Mouse (Mus musculus) E14TG2a.4 (cell line): Measurements from ENCODE around the gene Heatr5a.

Experiments
- H3K27me3 ChIP-seq: 2 replicates; pipeline ENCODE4 v1.6.1; 2014; ENCODE audit warnings: low read length, control low read depth; ENCODE audit not compliant: insufficient read depth
- H3K36me3 ChIP-seq: 2 replicates; pipeline ENCODE4 v1.6.1; 2014; ENCODE audit warnings: low read length, control low read depth; ENCODE audit not compliant: insufficient read depth
- H3K4me1 ChIP-seq: replicated peaks from 2 replicates; pipeline ENCODE4 v1.6.1; 2014; ENCODE audit warnings: low read depth, low read length, control low read depth
- H3K4me3 ChIP-seq: replicated peaks from 2 replicates; pipeline ENCODE4 v1.5.1; 2014; ENCODE audit warnings: mild to moderate bottlenecking, low read length
- H3K9me3 ChIP-seq: 2 replicates; pipeline ENCODE4 v1.6.1; 2014; ENCODE audit warnings: low read length, control low read depth
- CTCF ChIP-seq: conservative IDR thresholded peaks from 2 replicates; pipeline ENCODE4 v1.5.1; 2014; ENCODE audit warnings: low read length
- NANOG ChIP-seq: IDR thresholded peaks from 2 replicates; pipeline ENCODE4 v1.6.1; 2014; ENCODE audit warnings: borderline replicate concordance, low read length, mixed read lengths
- POU5F1 ChIP-seq: IDR thresholded peaks from 2 replicates; pipeline ENCODE4 v1.6.1; 2014; ENCODE audit warnings: low read length, borderline replicate concordance

Gene Heatr5a

GRCm38 (mm10) chr12:51957626-51958025 is 13.5 kb downstream of the Heatr5a start:
- Histone ChIP-seq H3K27me3 (no peaks in the 10 kb centered on the region), H3K9me3 (no peaks in the 10 kb centered on the region), H3K4me3 (no peak overlapping the region), H3K4me1 (peaks cover 4% of the 10 kb centered on the region; the same call in 1 of the 2 replicates), H3K36me3 (peaks cover 43% of the 10 kb centered on the region)
- TF ChIP-seq NANOG (no peak), POU5F1 (no peak)

DNA sequence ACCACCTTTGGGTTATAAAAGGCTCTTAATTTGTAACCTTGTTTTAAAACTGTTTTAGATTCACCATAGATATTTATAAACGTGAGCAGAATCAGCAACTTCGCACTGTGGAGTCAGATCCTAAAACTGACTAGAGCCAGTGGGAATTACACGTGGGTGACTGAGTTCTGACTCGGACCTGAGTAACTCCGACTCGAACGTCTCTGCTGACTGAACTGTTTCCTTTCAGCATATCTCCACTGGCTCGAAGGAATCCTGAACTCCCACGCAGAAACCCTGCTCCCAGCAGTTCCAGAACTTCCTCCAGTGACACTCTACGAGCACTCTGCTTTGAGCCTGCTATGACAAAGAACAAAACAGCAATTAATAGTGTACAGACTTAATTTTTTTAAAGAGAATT is 18.8 kb downstream of the Heatr5a start:
- no peaks in the 10 kb centered on the region for H3K9me3 ChIP-seq
- H3K36me3 ChIP-seq, result peaks cover 69% of the 10 kb centered on the region
- H3K27me3 ChIP-seq, result no peaks in the 10 kb centered on the region
- H3K4me3 ChIP-seq, result no peak overlapping the region
- TF ChIP-seq POU5F1 (no peak), CTCF (no peak), NANOG (no peak)
- peaks cover 4% of the 10 kb centered on the region; the same call in 1 of the 2 replicates for H3K4me1 ChIP-seq

- Histone ChIP-seq H3K9me3 (no peaks in the 10 kb centered on the region), H3K36me3 (peaks cover 59% of the 10 kb centered on the region), H3K4me3 (no peak overlapping the region), H3K27me3 (no peaks in the 10 kb centered on the region), H3K4me1 (peaks cover 12% of the 10 kb centered on the region; the same call in 1 of the 2 replicates)
- TF ChIP-seq CTCF (no peak), POU5F1 (no peak), NANOG (no peak)
Measured at GRCm38 (mm10) chr12:51947498-51947945, 23.6 kb downstream of the Heatr5a start.

- Histone ChIP-seq H3K36me3 (peaks cover 44% of the 10 kb centered on the region), H3K4me1 (peaks cover 12% of the 10 kb centered on the region; the same call in 1 of the 2 replicates), H3K9me3 (no peaks in the 10 kb centered on the region), H3K27me3 (no peaks in the 10 kb centered on the region), H3K4me3 (no peak overlapping the region)
- TF ChIP-seq NANOG (no peak), CTCF (no peak), POU5F1 (no peak)
Measured at GRCm38 (mm10) chr12:51945331-51945730, 25.8 kb downstream of the Heatr5a start.

DNA sequence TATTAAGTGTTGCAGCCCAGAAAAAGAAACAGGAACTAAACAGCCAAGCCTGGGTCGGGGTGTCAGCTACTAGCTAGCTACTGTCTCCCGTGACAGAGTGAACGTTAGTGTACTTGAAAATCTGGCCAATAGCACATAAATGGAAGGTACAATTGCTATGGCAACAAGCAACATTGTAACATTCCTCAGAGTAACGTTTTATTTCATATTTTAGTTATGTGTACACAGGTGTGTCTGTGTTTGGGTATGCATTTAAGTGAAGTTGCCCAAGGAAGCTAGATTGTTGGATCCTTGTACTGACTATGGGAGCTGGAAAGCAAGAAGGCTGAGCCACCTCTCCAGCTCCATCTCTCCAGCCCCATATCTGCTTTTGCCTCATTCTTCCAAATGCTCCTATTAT is 31.3 kb downstream of the Heatr5a start:
- peaks cover 35% of the 10 kb centered on the region for H3K36me3 ChIP-seq
- no peaks in the 10 kb centered on the region for H3K9me3 ChIP-seq
- H3K27me3 ChIP-seq, result no peaks in the 10 kb centered on the region
- TF ChIP-seq NANOG, result no peak
- H3K4me1 ChIP-seq, result no peaks in the 10 kb centered on the region
- no peak overlapping the region for H3K4me3 ChIP-seq

GRCm38 (mm10) chr12:51937938-51938337 is 33.2 kb downstream of the Heatr5a start:
- Histone ChIP-seq H3K4me1 (no peaks in the 10 kb centered on the region), H3K4me3 (no peak overlapping the region), H3K27me3 (no peaks in the 10 kb centered on the region), H3K9me3 (no peaks in the 10 kb centered on the region), H3K36me3 (peaks cover 35% of the 10 kb centered on the region)
- no peak for TF ChIP-seq POU5F1
- no peak for TF ChIP-seq CTCF
- TF ChIP-seq NANOG, result no peak

DNA sequence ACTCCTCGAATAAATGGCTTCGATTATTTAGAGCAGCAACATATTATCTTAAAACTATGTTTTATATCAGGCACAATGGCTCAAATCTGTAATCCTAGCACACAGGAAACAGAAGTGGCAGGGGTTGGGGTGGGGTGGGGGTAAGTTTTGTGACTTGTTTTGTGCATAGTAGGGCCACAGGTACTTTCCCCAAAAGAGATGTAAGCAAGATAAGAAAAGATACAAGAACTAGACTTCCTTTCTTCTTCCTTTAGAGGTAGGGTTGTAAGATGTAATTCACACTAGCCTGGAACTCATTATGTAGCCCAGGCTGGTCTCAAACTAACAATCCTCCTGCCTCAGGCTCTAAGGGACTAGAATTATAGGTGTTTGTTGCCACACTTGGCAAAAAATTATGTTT is 41.5 kb downstream of the Heatr5a start:
- no peaks in the 10 kb centered on the region for H3K9me3 ChIP-seq
- H3K36me3 ChIP-seq, result peaks cover 16% of the 10 kb centered on the region
- no peak overlapping the region for H3K4me3 ChIP-seq
- H3K4me1 ChIP-seq, result no peaks in the 10 kb centered on the region
- no peaks in the 10 kb centered on the region for H3K27me3 ChIP-seq
- TF ChIP-seq POU5F1, result no peak
- TF ChIP-seq NANOG, result no peak
- no peak for TF ChIP-seq CTCF

GRCm38 (mm10) chr12:51917191-51917590 is 53.9 kb downstream of the Heatr5a start:
- TF ChIP-seq NANOG, result no peak
- no peak for TF ChIP-seq CTCF
- no peak for TF ChIP-seq POU5F1
- no peaks in the 10 kb centered on the region for H3K27me3 ChIP-seq
- no peaks in the 10 kb centered on the region for H3K9me3 ChIP-seq
- H3K4me1 ChIP-seq, result no peaks in the 10 kb centered on the region
- peaks cover 49% of the 10 kb centered on the region for H3K36me3 ChIP-seq
- no peak overlapping the region for H3K4me3 ChIP-seq

- Histone ChIP-seq H3K4me3 (no peak overlapping the region), H3K36me3 (peaks cover 46% of the 10 kb centered on the region), H3K4me1 (no peaks in the 10 kb centered on the region), H3K27me3 (no peaks in the 10 kb centered on the region), H3K9me3 (no peaks in the 10 kb centered on the region)
- TF ChIP-seq NANOG (no peak), POU5F1 (no peak), CTCF (no peak)
Measured at GRCm38 (mm10) chr12:51914903-51915670, 56.0 kb downstream of the Heatr5a start.
